Mouse (Mus musculus) intestine, postnatal 0 days (tissue): ENCODE data around the gene Pld2. TPM values are rescaled to one million over a fixed set of nuclear protein-coding genes. Genes with fewer than 3 reads are reported as not detected.

Source experiments
- ATAC-seq: fragments of 200-750 bp; cut with Nextera tagmentation; 2 replicates; pipeline ENCODE4 v1.8.0; 2017; ENCODE audit warnings: mild to moderate bottlenecking, moderate TSS enrichment, moderate library complexity
- H3K27ac ChIP-seq: fragments of 300-500 bp; sonication (generic); 2 replicates; pipeline ENCODE4 v1.5.1; 2014; ENCODE audit warnings: mild to moderate bottlenecking, low read depth, low read length, moderate library complexity
- H3K27me3 ChIP-seq: fragments of 300-500 bp; sonication (generic); replicated peaks from 2 replicates; pipeline ENCODE4 v1.6.1; 2014; ENCODE audit warnings: low read length, mixed read lengths; ENCODE audit not compliant: control insufficient read depth, insufficient read depth
- H3K36me3 ChIP-seq: fragments of 300-500 bp; sonication (generic); 2 replicates; pipeline ENCODE4 v1.6.1; 2014; ENCODE audit warnings: mild to moderate bottlenecking, moderate library complexity; ENCODE audit not compliant: control insufficient read depth, insufficient read depth
- H3K4me1 ChIP-seq: fragments of 300-500 bp; sonication (generic); replicated peaks from 2 replicates; pipeline ENCODE4 v1.6.1; 2014; ENCODE audit warnings: antibody characterized with exemption, low read length, mixed read lengths; ENCODE audit not compliant: control insufficient read depth, insufficient read depth
- H3K4me2 ChIP-seq: fragments of 300-500 bp; sonication (generic); replicated peaks from 2 replicates; pipeline ENCODE4 v1.6.1; 2014; ENCODE audit warnings: low read depth, mild to moderate bottlenecking, moderate library complexity
- H3K4me3 ChIP-seq: fragments of 300-500 bp; sonication (generic); 2 replicates; pipeline ENCODE4 v1.5.1; 2014; ENCODE audit warnings: low read depth, low read length
- H3K9ac ChIP-seq: fragments of 300-500 bp; sonication (generic); 2 replicates; pipeline ENCODE4 v1.6.1; 2014; ENCODE audit warnings: mild to moderate bottlenecking, low read depth, low read length
- H3K9me3 ChIP-seq: fragments of 300-500 bp; sonication (generic); 2 replicates; pipeline ENCODE4 v1.6.1; 2016; ENCODE audit warnings: mixed run types; ENCODE audit not compliant: control insufficient read depth
- CTCF ChIP-seq: sonication (generic); IDR thresholded peaks from 2 replicates; pipeline ENCODE4 v1.5.1; 2016; ENCODE audit warnings: low read depth, mild to moderate bottlenecking, control low read depth, antibody characterized with exemption, moderate library complexity
- WGBS: fragments of 180-500 bp; shearing (Covaris S2); extraction: QIAGEN DNeasy Blood & Tissue Kit; methylation state at CpG from one replicate; pipeline ENCODE4 v1.1.7; 2014; 5-methylcytosine and 5-hydroxymethylcytosine counted together
- polyA plus RNA-seq: library from polyadenylated mRNA; unstranded; fragments of >200 nt; fragmentation: Nextera tagmentation; extraction: Ambion mirVana; gene quantifications from 2 replicates; pipeline ENCODE4 v1.2.1, GENCODE M21; 2015

Pld2 gene
- polyA plus RNA-seq, 1 experiment from 2014 or later = 5.9 TPM

GRCm38 (mm10) chr11:70606717-70607116, 66.9 kb downstream of the Pld2 start:
- Histone ChIP-seq H3K4me3 (no peak overlapping the region), H3K9me3 (no peaks in the 10 kb centered on the region), H3K4me1 (no peaks in the 10 kb centered on the region), H3K27ac (no peak overlapping the region), H3K4me2 (no peak overlapping the region), H3K27me3 (no peaks in the 10 kb centered on the region), H3K36me3 (peaks cover 91% of the 10 kb centered on the region), H3K9ac (no peak overlapping the region)
- ATAC-seq = no peak
- 83% methylated on average over 12 of the region's 12 CpGs for WGBS
- no peak for TF ChIP-seq CTCF

DNA sequence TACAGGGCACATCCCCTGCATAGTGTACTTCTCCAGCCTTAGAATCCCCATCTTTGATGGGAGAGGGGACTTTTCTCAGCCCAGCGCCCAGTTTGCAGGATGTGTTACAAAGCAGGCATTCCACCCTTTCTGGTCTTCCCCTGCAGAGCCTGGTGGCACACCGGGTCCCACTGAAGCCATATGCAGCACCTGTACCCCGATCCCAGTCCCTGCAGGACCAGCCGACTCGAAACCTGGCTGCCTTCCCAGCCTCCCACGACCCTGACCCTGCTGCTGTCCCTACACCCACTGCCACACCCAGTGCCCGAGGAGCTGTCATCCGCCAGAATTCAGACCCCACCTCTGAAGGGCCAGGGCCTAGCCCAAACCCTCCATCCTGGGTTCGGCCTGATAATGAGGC, 67.7 kb downstream of the Pld2 start:
- Histone ChIP-seq H3K27ac (no peak overlapping the region), H3K4me1 (no peaks in the 10 kb centered on the region), H3K27me3 (no peaks in the 10 kb centered on the region), H3K9me3 (no peaks in the 10 kb centered on the region), H3K9ac (no peak overlapping the region), H3K4me3 (no peak overlapping the region), H3K4me2 (no peak overlapping the region), H3K36me3 (peaks cover 90% of the 10 kb centered on the region)
- WGBS = 89% methylated on average over 9 of the region's 9 CpGs
- TF ChIP-seq CTCF = no peak
- ATAC-seq = no peak

Other genes starting within 250 kb of the Pld2 start
- gene Alox12e, start 217.4 kb upstream of the Pld2 start, polyA plus RNA-seq = 0.07 TPM in 1 of 2 replicates, not detected in the other
- 0.12 and 0.33 TPM in 2 replicates for gene Alox15, start 188.0 kb upstream of the Pld2 start, polyA plus RNA-seq
- gene Pelp1, start 130.0 kb upstream of the Pld2 start, polyA plus RNA-seq = 9.5 and 9.9 TPM in 2 replicates
- gene Arrb2, start 107.4 kb upstream of the Pld2 start, polyA plus RNA-seq = 7.4 and 7.8 TPM in 2 replicates
- 30.1 and 30.7 TPM in 2 replicates for gene Med11, start 88.1 kb upstream of the Pld2 start, polyA plus RNA-seq
- gene Zmynd15, start 80.6 kb upstream of the Pld2 start, polyA plus RNA-seq = 1.4 and 1.5 TPM in 2 replicates
- gene Cxcl16, start 80.1 kb upstream of the Pld2 start, polyA plus RNA-seq = 33.8 and 39.3 TPM in 2 replicates
- 398 and 402 TPM in 2 replicates for gene Tm4sf5, start 34.8 kb upstream of the Pld2 start, polyA plus RNA-seq
- 0.25 and 0.31 TPM in 2 replicates for gene Vmo1, start 25.4 kb upstream of the Pld2 start, polyA plus RNA-seq
- 0.30 and 0.82 TPM in 2 replicates for gene Gltpd2, start 20.9 kb upstream of the Pld2 start, polyA plus RNA-seq
- 462 and 489 TPM in 2 replicates for gene Psmb6, start 14.7 kb upstream of the Pld2 start, polyA plus RNA-seq
- gene Gm40193, start 7.1 kb upstream of the Pld2 start, polyA plus RNA-seq = not detected in 2 replicates
- gene Mink1, start 22.8 kb downstream of the Pld2 start, polyA plus RNA-seq = 5.8 and 6.1 TPM in 2 replicates
- not detected in 2 replicates for gene 4930544D05Rik, start 75.8 kb downstream of the Pld2 start, polyA plus RNA-seq
- gene Chrne, start 79.2 kb downstream of the Pld2 start, polyA plus RNA-seq = 0.12 TPM in 1 of 2 replicates, not detected in the other
- 0.07 and 0.10 TPM in 2 replicates for gene Gp1ba, start 99.1 kb downstream of the Pld2 start, polyA plus RNA-seq
- gene Rnf167, start 107.2 kb downstream of the Pld2 start, polyA plus RNA-seq = 107 TPM in 2 replicates
- 192 and 210 TPM in 2 replicates for gene Slc25a11, start 107.4 kb downstream of the Pld2 start, polyA plus RNA-seq
- 1,830 and 1,961 TPM in 2 replicates for gene Pfn1, start 114.6 kb downstream of the Pld2 start, polyA plus RNA-seq
- gene Eno3, start 117.1 kb downstream of the Pld2 start, polyA plus RNA-seq = 4.9 and 5.9 TPM in 2 replicates
- 61.3 and 66.2 TPM in 2 replicates for gene Spag7, start 129.4 kb downstream of the Pld2 start, polyA plus RNA-seq
- gene Camta2, start 148.0 kb downstream of the Pld2 start, polyA plus RNA-seq = 11.7 and 12.3 TPM in 2 replicates
- gene Inca1, start 160.1 kb downstream of the Pld2 start, polyA plus RNA-seq = 2.8 and 3.3 TPM in 2 replicates
- gene Kif1c, start 160.5 kb downstream of the Pld2 start, polyA plus RNA-seq = 4.4 and 5.4 TPM in 2 replicates
- 4.4 and 5.0 TPM in 2 replicates for gene Zfp3, start 224.1 kb downstream of the Pld2 start, polyA plus RNA-seq